Mouse (Mus musculus): ENCODE measurements around the gene Tmed10.

Tmed10 gene

DNA sequence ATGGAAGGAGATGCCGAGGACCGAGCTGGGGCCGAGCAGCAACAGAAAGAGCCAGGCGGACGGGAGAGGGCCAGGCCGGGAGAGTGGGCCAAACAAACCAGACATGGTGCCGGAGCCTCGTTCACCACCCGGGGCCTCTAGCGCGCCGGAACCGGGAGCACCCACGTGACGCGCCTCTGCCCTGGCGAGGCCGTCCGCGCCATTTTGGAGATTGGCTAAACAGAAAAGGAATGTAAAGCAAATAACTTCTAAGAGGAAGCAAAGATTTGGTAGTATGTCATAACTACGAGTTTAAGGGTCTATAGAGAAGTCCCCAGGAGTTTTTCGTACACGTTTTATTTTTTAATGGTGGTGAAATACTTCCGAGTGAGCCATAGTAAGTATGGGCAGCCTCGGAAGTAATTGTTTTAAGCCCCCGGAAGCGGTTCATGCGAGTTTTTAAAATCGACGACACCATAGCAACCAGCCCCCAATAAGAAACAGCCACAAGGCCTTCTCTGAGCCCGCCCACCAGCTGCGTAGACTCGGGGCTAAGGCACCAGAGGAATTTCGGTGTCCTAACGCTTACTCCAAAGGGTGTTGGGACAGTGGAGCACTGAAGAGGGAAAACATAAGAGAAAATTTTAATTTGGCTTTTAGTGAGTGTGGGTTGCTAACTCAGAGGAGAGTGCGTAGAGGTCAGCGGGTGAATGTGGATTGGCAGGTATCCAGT is at the start of gene Tmed10:
Gene Tmed10, minus strand, starts transcription at position 287 of the 712 bp plus-strand sequence.
- peak; percentile 88 to 93 for DNase-seq

DNA sequence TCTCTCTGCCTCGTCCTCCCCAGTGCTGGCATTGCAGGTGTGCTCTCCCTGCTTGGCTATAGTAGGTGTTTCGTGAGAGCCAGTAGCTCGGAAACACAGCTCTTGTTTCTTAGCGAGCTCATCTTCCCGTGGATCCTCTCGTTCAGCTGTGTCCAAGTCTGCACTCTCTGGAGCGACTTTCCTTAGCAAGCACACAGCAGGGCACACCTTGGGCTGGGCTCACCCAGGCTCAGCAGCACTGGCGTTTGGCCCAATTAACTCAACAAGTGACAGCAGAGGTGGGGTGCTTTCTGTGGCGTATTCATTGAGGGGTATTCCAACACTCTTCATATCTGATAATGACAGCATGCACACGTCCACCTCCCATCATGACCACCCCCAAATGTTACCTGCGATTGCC is 48.6 kb upstream of the Tmed10 start:
- DNase-seq = no peak

DNA sequence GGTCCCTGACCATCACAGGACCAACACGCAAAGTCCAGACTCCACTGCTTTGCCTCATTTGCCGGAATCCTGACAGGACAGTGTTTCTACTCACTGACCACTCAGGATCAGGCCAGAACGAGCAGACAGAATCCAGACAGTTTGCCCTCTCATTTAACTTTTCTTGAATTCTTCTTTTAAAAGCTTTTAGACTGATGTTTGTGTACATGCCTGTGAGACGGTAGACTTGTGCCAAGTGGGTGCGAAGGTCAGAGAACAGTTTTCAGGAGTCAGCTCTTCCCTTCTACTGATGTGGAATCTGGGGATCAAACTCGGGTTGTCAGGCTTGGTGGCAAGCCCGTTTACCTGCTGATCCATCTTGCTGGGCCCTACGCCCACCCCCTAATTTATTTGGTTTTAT is 47.9 kb upstream of the Tmed10 start:
- no peak for DNase-seq

DNA sequence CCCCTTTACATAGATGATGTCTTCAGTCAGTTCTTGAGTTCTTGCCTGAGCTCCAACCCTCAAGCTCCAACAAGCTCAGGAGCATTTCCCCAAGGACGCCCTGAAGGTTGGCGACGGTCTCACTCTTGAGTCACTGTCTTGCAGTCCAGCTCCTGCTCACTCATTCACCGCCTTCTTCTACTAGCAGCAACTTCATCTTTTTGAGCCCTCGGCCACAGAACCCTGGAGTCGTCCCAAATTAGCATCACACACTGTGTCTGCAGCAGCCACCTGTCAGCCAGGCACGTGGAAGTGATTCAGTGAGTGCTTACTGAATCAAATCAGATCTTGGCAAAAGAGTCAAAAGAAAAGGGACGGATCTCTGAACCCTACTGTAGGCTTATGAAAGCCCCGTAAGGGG is 46.3 kb upstream of the Tmed10 start:
- no peak for DNase-seq

DNA sequence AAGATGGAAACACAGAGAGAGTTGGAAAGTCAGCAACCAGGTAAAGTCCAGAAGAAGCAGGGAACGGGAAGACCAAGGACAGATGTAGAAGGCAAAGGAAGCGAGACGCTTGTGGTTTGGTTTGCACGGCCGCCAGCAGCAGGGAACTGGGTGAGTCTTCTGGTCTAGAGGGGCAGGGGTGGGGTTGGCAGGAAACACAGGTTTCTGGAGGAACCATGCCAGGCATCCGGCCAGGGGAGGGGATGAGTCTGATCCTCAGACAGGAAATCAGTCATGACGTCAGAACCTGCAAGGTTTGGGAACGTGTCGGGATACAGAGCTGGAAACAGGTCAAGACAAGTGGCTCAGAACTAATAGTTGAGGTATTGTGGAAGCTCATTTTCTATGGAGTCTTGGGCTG is 43.2 kb upstream of the Tmed10 start:
- no peak for DNase-seq

DNA sequence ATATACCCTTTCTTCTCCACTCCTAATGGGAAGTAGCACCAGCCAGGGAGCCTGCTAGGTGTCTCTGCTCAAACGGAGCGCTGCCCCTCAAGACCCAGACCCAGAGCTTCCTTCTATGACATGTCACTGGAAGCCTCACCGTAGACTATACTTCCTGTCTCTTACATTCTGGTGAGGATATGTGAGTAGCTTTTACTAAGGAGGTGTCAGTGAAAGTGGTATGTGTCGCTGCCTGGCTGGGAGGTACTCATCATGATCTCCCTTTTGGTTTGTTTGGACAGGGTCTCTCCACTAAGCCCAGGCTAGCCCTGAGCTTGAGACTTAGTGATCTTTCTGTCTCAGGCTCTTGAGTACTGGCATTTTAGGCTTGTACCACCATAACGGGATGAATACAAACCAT is 41.7 kb upstream of the Tmed10 start:
- DNase-seq = no peak

DNA sequence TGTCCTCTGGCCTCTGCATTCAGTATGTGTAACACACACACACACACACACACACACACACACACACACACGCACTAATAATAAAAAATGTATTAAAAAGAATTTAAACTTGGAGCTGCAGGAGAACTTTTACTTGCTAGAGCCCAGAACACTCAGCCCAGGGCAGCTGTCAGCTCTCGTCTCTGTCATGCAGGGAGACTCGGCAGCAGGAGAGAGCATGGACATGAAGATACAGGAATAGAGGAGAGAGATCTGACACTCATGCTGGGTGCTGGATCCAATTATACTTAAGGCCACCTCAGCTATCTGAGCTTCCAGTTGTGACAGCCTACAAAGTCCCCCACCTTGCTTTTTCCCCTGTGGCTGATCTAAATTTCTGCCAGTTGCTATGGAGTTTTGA is 41.2 kb upstream of the Tmed10 start:
- DNase-seq = no peak

DNA sequence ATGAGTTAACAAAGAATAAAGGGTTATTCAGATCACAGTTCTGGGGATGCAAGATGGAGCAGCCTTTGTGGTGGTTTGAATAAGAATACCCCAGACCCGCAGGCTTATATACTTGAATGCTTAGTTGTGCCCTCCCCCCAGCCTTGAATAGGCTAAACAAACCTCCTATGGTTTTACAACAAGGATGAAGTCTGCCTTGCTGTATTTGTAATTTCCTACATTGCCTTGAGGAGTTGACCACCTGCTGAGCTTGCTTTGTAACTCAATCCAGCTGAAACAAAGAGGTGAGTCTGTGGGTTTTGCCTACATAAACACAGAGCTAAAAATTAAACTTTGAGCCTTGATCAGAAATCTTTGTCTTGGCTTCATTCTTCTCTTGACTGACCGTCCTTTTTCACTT is 36.5 kb upstream of the Tmed10 start:
- DNase-seq = no peak

DNA sequence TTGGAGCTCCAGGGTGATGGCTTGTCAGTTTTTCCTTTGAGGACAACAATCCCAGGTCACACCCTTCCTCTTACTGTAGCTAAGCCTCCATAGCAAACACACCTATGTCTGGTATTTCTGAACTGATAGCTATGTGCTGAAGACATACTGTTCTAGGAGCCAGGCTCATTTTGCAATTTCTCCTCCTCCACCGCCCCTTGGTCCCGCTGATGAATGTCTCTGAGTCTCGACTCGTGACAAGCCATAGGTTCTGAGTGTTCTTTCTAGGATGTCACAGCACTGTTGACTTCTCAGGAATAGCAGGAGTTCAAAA is 23.3 kb upstream of the Tmed10 start:
- no peak for DNase-seq

DNA sequence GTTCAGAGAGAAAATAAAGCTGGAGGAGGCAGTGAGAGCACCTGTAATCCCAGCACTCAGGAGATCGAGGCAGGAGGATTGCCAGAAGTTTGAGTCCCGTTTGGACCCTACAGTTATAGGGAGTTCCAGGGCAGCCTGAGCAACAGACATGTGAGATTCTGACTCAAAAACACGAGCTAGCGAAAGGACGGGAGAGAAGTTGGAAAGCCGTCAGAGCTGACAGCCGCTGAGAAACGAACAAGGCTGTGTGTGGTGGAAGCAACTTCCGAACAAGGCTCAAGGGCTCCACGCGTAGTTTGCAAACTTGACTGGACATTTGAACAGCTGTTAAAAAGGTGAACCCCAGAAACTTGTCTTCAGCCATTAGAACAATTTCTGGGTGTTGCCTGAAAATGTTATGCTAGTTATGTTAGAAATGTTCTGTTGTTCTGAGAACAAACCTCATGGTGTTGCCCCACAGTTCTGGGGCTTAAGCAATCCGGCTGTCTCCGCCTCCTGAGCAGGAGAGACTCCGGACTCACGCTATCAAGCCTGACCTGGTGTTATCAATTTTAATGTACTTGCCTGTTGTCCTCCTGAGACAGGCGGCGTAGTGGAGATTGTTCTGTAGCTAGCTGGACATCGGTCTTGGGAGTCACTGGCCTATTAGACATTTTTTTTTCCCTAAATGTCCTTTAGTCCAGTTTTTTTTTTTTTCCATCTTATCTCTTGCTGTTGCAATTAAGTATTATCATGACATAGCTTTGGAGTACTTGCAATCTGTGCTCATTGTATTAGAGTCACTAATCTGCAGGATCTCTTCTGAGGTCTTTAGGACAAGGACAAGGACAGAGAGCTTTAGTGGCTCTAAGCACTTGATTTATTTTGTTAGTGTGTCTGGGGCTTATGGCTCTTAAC is 22.7 kb upstream of the Tmed10 start:
- DNase-seq = no peak

DNA sequence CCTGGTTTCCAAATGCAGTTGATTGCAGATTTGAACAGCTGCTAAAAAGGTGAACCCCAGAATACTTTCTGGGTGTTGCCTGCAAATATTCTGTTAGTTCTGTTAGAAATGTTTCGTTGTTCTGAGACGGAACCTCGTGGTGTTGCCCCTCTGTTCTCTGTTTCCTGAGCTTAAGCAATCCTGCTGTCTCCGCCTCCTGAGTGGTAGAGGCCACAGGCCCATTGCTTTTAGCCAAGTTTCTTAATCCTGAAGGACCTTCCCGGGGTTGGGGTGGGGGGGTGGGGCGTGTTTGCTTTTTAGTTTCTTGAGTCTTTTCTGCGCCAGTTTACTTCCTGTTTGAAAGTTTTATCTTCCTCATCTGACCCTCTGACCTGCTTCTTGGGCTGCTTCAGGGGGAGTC is 19.3 kb upstream of the Tmed10 start:
- DNase-seq = no peak

DNA sequence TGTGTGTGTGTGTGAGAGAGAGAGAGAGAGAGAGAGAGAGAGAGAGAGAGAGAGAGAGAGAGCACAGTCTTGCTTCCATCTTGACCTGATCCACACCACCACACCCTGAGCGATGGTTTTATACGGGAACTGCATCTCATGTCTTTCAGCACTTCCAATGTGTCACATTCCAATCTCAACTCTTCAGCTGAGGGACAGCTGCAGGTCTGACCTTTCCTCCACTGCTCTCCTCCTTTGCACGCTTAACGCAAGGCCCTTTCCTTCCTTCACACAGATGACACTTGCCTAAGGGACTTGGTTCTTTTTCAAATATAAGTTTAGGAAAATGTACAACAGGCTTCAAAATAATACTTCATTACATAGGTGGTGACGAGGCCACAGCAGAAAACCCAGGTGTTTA is 18.9 kb upstream of the Tmed10 start:
- no peak for DNase-seq

DNA sequence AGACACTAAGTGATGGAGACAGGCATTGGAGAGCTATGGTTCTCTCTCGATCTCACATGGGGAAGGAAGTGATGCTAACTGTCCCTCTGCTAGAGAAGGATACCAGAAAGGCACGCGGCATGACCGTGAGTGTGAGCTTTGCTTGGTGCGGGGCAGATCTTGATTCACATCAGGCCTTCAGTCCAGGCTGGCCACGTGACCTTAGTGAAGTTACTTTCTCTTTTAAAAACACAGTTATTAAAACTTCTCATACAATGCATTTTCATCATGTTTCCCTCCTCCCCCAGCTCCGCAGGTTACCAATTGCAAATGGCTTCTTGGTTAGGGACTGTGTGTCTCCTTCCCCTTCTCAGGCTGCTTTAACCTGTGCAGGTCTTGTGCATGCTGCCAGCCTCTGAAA is 16.5 kb upstream of the Tmed10 start:
- no peak for DNase-seq

DNA sequence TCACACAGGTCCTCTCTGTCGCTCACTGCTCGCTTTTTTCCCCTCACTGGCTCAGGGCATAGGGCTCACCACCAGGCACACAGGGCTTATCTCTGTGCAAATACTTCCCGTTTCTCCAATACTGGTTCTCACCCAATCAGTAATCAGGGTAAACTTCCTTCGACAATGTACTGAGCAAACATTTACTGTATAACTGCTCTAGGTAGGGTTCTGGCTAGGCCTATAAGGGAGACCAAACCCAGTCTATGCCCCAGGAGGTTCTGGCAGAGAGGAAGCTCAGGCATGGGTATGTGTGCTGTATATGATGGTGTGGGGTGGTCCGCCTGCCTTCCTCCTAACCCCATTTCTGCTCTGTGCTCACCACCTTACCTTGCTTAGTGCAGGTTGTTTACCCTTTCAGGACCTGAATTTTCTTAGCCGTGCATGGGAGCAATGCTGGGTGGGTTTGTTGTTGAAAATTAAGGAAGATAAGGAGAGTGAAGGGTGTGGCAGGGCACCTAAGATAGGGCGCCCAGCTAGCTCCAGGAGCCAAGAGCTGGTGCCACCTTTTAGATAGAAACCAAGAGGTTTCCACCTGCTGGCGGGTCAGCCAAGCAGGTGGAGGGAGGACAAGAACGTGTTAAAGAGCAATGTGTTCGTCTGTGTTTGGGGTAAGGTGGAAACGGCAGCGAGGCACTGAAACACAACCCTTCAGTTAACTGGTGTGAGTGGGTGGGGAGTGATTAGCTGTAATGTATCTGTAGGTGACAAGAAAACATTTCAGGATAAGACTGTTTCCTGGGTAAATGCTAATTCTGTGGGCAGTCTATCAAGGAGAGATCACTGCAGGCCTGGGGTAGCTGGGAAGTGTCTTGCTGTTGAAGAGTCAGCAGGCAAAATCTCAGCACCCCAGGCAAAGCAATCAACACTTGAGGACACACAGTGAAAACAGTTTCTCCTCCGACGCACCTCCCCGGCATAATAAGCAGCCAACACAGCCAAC is 14.8 kb upstream of the Tmed10 start:
- DNase-seq = no peak

DNA sequence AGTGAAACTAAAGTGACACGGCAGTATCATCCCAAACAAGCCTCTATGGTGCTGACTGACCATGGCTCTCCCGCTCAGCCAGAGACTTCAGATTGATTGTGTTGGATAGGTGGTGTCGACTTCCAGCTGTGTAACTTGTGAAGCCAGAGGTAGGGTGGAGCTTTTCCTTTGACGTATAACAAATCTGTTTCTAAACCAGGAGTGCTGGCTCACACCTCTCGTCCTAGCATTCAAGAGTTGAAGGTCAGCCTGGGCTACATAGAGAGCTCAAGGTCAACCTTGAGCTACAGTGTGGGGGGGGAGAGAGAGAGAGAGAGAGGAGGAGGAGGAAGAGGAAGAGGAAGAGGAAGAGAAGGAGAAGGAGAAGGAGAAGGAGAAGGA is 11.3 kb upstream of the Tmed10 start:
- no peak for DNase-seq

DNA sequence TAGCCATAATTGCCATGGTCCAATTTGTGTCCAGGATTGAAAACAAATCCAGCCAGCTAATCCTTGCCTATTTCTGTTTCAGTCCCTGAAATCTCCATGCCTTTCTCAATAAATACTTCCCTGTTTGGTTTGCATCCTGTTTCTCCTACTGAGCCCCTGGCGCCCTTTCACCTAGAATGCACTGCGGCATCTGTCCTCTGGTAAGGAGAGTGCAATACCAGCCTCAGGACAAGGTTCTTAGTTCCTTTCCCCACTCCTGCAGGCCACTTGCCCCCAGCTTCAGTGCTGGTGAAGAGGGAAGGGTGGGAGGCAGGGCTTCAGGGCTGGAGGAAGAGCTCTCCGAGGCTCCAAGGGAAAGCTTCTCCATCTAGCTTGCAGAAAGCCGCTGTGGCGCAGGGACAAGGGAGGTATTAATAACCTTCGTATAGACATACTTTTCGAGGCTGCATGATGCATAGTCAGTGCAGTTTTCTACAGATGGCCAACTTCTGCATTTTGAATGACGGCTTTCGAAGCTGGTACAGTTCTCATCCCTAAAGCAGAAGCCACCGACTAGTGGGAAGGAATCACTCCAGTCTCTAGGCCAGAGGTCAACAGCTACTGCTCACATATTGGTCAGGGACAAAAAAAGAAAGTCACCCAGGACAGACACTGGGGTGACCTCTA is 10.8 kb upstream of the Tmed10 start:
- no peak for DNase-seq

DNA sequence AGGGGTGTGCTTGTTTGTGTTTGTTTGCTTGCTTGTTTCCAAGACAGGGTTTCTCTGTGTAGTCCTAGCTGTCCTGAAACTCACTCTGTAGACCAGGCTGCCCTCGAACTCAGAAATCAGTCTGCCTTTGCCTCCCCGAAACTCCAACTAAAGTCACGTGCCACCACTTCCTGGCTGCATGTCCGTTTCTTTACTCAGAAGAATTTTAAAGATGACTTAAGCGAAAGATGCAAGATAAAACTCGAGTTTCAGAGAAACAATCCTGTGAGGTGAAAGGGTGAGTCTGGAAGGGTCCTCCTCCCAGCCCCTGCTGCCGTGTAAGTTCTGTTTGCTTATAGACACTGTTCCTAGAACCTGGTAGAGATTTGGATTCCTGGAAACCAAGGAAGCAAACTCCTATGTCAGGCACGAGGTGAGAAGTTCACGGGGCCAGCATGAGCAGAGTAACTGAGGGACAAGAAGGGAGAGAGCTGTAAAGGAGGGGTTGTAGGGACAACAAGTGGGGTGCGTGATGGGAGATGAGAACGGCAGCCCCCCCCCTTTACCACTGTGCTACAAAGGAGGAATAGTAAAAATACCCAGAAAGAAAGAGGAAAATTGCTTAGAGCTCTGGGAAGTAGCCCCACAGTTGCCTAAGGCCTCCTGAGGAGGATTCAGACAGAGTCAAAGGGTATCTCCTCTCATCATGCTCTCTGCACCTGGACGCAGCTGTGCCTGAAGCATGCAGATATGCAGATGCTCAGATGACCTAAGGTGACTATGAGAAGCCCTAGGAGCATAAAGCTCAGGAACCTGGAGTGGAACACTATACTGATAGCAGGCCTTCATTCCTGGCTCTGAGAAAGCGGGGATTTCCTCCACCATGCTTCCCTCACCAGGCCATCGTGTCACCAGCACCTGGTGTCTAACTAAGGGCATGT is 8.4 kb upstream of the Tmed10 start:
- no peak for DNase-seq

DNA sequence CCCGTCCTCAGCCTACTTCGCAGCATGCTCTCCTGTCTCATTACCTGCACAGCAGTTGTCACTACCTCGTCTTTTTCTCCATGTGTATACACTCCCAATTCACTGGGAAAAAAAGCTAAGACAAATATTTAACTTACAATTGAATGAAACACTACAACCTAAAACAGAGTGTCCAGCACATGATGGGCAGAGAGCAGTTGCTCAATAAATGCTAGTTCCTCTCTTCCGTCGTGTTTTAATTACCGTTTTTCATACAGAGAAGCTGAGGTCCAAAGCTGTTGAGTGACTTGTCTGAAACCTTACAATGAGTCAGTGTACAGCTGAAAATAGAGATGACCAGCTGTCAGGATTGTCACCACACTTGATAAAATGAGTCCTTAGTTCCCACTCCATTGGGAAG is 6.9 kb upstream of the Tmed10 start:
- DNase-seq = no peak

DNA sequence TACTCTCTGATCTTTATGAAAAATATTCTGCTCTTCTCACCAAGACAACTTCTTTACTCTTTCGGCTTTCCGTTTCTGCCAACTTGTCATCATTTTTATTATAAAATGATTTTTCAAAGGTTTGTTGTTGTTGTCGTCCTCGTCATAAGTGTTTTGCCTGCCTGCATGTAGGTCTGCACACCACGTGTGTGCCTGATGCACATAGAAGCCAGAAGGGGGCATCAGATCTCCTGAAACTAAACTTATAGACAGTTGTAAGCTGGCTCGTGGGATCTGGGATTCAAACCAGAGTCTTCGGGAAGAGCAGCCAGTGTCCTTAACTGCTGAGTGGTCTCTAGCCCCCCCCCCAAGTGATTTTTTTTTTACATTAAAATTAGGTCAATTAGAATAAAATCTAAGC is 6.3 kb upstream of the Tmed10 start:
- DNase-seq = no peak

DNA sequence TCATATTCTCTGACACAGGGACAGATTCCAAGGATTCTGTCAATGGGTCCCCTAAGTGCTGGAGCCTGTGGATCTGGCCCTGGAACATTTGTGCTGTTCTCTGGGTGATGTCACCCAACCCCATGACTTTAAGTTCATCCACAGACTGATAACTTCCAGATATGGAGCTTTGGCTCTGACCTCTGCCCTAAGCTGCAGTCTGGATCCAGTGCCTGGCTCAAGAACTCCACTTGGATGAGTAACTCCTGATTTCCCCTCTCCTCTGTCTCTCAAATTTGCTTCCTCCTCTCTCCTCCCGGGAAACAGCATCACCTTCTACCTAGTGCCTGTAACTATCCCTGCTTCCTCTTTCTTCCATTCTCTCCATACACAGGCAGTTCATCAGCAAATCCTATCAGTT is 5.7 kb upstream of the Tmed10 start:
- no peak for DNase-seq

DNA sequence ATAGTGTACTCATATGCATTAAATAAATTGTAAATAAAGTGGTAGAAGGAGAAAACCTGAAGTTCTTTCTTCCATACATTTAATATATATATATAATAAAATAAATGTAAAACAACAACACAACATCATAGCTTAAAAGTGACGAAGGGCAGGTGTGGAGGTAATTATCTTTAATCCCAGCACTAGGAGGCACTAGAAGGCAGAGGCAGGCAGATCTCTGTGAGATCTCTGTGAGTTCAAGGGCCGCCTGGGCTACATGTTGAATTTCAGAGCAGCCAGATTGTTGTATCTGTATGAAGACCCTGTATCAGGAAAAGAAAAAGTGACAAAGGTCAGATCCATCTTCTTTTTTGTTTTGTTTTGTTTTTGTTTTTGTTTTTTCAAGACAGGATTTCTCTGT is 3.6 kb upstream of the Tmed10 start:
- DNase-seq = no peak
